9 mouse cellular contexts compared by ENCODE assay signal in the genomic region with DNA sequence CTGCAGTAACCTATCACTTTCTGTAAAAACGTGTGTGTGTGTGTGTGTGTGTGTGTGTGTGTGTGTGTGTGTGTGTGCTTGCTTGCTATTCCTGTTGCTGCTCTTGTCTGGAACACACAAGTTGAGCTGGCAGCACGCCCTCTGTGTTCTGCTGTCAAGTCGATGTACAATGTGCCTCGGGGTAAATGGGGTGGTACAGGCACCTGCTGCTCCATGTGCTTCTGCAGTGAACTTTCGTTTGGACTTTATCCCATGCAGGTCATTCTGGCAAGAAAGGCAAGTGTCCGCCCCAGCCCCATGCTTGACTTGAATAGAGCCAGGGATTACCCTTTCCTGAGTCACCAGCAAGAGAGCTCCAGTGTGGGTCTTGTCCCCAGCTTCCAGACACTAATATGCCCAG. TPM values are rescaled to one million over a fixed set of nuclear protein-coding genes. Genes with fewer than 3 reads are reported as not detected.
A peak's percentile ranks its signal among the peaks of the same experiment; 100 is the strongest.
DNase-seq lines count a peak whose midpoint lies in the region; ATAC-seq and TF ChIP-seq lines count a peak whose summit lies in the region.
"Had no signal": no experiment of that assay in that cellular context is flagged by ENCODE, and none has a peak within 500 bp of the region (broad histone marks: within the 10 kb centered on the region; RNA-seq: fewer than 3 reads in every experiment).

No protein-coding gene starts in this region.

- no peak for ATAC-seq in kidney, embryonic 14.5 days (ENCODE audit: low FRiP score, low TSS enrichment)
- ATAC-seq in activated CD4-positive, CD25-positive, alpha-beta regulatory T cell, adult 4 months: no peak
- no peak for ATAC-seq in liver, embryonic 12.5 days

- peak; percentile 98 for TF ChIP-seq EP300 in heart, adult 2 months (IDR thresholded peaks at IDR 0.05; ENCODE audit: insufficient read depth, low read depth, low read length)

- peaks cover 7% of the 10 kb centered on the region for H3K79me2 ChIP-seq in heart, adult 2 months (replicated peaks; ENCODE audit: control insufficient read depth, insufficient read depth, low read length)

- H3K4me1 ChIP-seq in kidney, embryonic 14.5 days (ENCODE audit: control insufficient read depth, insufficient read depth, low read length): peaks cover 26% of the 10 kb centered on the region
- peaks cover 72% of the 10 kb centered on the region for H3K4me1 ChIP-seq in heart, adult 2 months (ENCODE audit: control insufficient read depth, insufficient read depth, low read length)
- peaks cover 90% of the 10 kb centered on the region for H3K4me1 ChIP-seq in liver, embryonic 12.5 days

- no peak overlapping the region for H3K4me2 ChIP-seq in kidney, embryonic 14.5 days (replicated peaks; ENCODE audit: low read depth, low read length)
- H3K4me2 ChIP-seq in liver, embryonic 12.5 days: no peak overlapping the region
- H3K4me2 ChIP-seq: limb, embryonic 12.5 days had no signal

- no peak for TF ChIP-seq POLR2A in brain, embryonic 14.5 days (IDR thresholded peaks at IDR 0.05; ENCODE audit: borderline replicate concordance, extremely low read depth, insufficient read depth, insufficient read length, poor library complexity, severe bottlenecking)
- TF ChIP-seq POLR2A in heart, adult 2 months (IDR thresholded peaks at IDR 0.05; ENCODE audit: insufficient read depth, low read depth, low read length): no peak

- 0 out of 2 replicates have a peak, but pooled peaks cover under 1% of the 10 kb centered on the region for H3K9me3 ChIP-seq in kidney, embryonic 14.5 days (ENCODE audit: control insufficient read depth, low read length)
- no peaks in the 10 kb centered on the region for H3K9me3 ChIP-seq in liver, embryonic 12.5 days (replicated peaks)
- H3K9me3 ChIP-seq: limb, embryonic 12.5 days had no signal

- H3K27ac ChIP-seq in kidney, embryonic 14.5 days (ENCODE audit: low read depth, low read length): no peak overlapping the region
- H3K27ac ChIP-seq in heart, adult 2 months: peak overlapping the region; percentile 69
- no peak overlapping the region for H3K27ac ChIP-seq in liver, embryonic 12.5 days
- H3K27ac ChIP-seq: limb, embryonic 12.5 days had no signal

- no peak overlapping the region for H3K4me3 ChIP-seq in kidney, embryonic 14.5 days (ENCODE audit: low read length)
- H3K4me3 ChIP-seq in heart, adult 2 months: no peak overlapping the region
- no peak overlapping the region for H3K4me3 ChIP-seq in liver, embryonic 12.5 days
- H3K4me3 ChIP-seq: limb, embryonic 12.5 days had no signal

- H3K36me3 ChIP-seq in kidney, embryonic 14.5 days (ENCODE audit: control insufficient read depth, insufficient read depth, low read length): no peaks in the 10 kb centered on the region
- H3K36me3 ChIP-seq in heart, adult 2 months (ENCODE audit: control insufficient read depth, insufficient read depth, low read length): peaks cover 52% of the 10 kb centered on the region
- H3K36me3 ChIP-seq in liver, embryonic 12.5 days: peaks cover 13% of the 10 kb centered on the region; the same call in 1 of the 2 replicates
- H3K36me3 ChIP-seq: limb, embryonic 12.5 days had no signal

- 72% methylated on average over 6 of the region's 6 CpGs for WGBS in kidney, embryonic 14.5 days
- WGBS in heart, adult 2 months: 20% methylated on average over 6 of the region's 6 CpGs
- WGBS in liver, embryonic 12.5 days (ENCODE audit: insufficient replicate concordance): 77% methylated on average over 6 of the region's 6 CpGs

- peak; percentile 98 for DNase-seq in kidney, adult 11 months
- peak; percentile 82 for DNase-seq in brain, embryonic 14.5 days (ENCODE audit: low read depth)
- DNase-seq in heart, adult 2 months: peak; percentile 74 to 82
- DNase-seq in layer of hippocampus, adult 18-20 months (ENCODE audit: low spot score in 2 of 2): peak; percentile 55 to 88

- H3K9ac ChIP-seq in kidney, embryonic 14.5 days (ENCODE audit: low read depth, low read length): no peak overlapping the region
- H3K9ac ChIP-seq in heart, adult 2 months (ENCODE audit: low read depth, low read length): 0 out of 2 replicates have a peak overlapping the region, but pooled peaks have one; percentile 15
- H3K9ac ChIP-seq in liver, embryonic 12.5 days: no peak overlapping the region
- H3K9ac ChIP-seq: limb, embryonic 12.5 days had no signal

- no peaks in the 10 kb centered on the region for H3K27me3 ChIP-seq in kidney, embryonic 14.5 days (ENCODE audit: control insufficient read depth, insufficient read depth, low read length)
- no peaks in the 10 kb centered on the region for H3K27me3 ChIP-seq in heart, adult 2 months (ENCODE audit: control insufficient read depth, insufficient read depth, low read length)
- no peaks in the 10 kb centered on the region for H3K27me3 ChIP-seq in liver, embryonic 12.5 days (replicated peaks)
- H3K27me3 ChIP-seq: limb, embryonic 12.5 days had no signal

- intact Hi-C loops in heart, adult 2 months (cut with DNase I): no loop called here

- TF ChIP-seq CTCF in brain, embryonic 14.5 days (IDR thresholded peaks at IDR 0.05; ENCODE audit: borderline replicate concordance, extremely low read depth, insufficient read depth, insufficient read length): no peak
- no peak for TF ChIP-seq CTCF in heart, adult 2 months (IDR thresholded peaks at IDR 0.05)

RNA-seq across cellular contexts. Expression of gene E030018B13Rik, which starts 1.0 kb away (rescaled TPM):
- 0.35 TPM in 1 of 2 replicates, not detected in the other for polyA plus RNA-seq in kidney, embryonic 14.5 days (2014; fragmentation: Nextera tagmentation; extraction: Ambion mirVana)
- polyA plus RNA-seq in brain, embryonic 14.5 days (2012; rRNA removed): not detected in 2 replicates
- not detected for total RNA-seq in heart, adult 2 months (2021)
- not detected in 2 replicates for polyA plus RNA-seq in heart, adult 2 months (2012; rRNA removed)
- total RNA-seq in layer of hippocampus, adult 18-20 months (2021): not detected
- under 1 TPM in 1 of 2 experiments, not detected in 1; 0.56 TPM for polyA plus RNA-seq in activated CD4-positive, CD25-positive, alpha-beta regulatory T cell, adult 4 months (2017; shearing (Covaris generic))
- polyA plus RNA-seq in liver, embryonic 12.5 days (2016; fragmentation: Nextera tagmentation; extraction: Ambion mirVana): not detected in 2 replicates
- total RNA-seq: neutrophil, adult 5-6 weeks had no signal
- polyA plus RNA-seq: limb, embryonic 12.5 days had no signal

RNA-seq across cellular contexts. Expression of gene Klf13, which starts 21.0 kb away (rescaled TPM):
- 23.0 and 23.2 TPM in 2 replicates for polyA plus RNA-seq in kidney, embryonic 14.5 days (2014; fragmentation: Nextera tagmentation; extraction: Ambion mirVana)
- 12.4 and 19.8 TPM in 2 replicates for polyA plus RNA-seq in brain, embryonic 14.5 days (2012; rRNA removed)
- total RNA-seq in heart, adult 2 months (2021): 10 to 100 TPM; 50.0 to 54.6 TPM
- polyA plus RNA-seq in heart, adult 2 months (2012; rRNA removed): 21.6 and 24.6 TPM in 2 replicates
- 100 to 1,000 TPM; 202 to 217 TPM for total RNA-seq in layer of hippocampus, adult 18-20 months (2021)
- polyA plus RNA-seq in activated CD4-positive, CD25-positive, alpha-beta regulatory T cell, adult 4 months (2017; shearing (Covaris generic)): 100 to 1,000 TPM; 153 to 178 TPM
- 17.7 and 20.8 TPM in 2 replicates for polyA plus RNA-seq in liver, embryonic 12.5 days (2016; fragmentation: Nextera tagmentation; extraction: Ambion mirVana)
